Comparison of ENCODE assay signal across 14 mouse cellular contexts in the genomic region with DNA sequence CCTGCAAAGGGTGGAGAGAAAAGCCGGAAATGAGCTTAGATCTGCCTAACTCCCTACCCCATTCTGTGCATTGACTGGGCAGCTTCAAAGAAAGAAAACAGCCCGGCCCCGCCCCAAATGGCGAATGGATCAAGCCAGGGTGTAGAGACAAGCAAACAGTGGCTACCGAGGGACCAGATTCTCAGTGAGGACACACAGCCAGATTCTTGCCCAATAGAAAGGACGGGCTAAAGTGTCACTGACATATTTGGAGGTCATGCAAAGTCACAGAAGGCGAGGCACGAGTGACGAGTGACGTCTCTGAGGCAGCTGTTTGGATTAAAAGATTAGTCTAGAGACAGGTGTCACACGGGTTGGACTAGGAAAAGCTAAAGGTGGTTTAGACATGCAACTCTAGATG. TPM values are rescaled to one million over a fixed set of nuclear protein-coding genes. Genes with fewer than 3 reads are reported as not detected.
DNase-seq lines count a peak whose midpoint lies in the region; ATAC-seq lines count a peak whose summit lies in the region.
"Had no signal": no experiment of that assay in that cellular context is flagged by ENCODE, and none has a peak within 500 bp of the region (broad histone marks: within the 10 kb centered on the region; RNA-seq: fewer than 3 reads in every experiment).

No protein-coding gene starts in this region.

- DNase-seq in heart, embryonic 10.5 days (ENCODE audit: low spot score), result no peak
- DNase-seq in heart, postnatal 36 days, result no peak
- DNase-seq in R1 (ENCODE audit: low read depth, low spot score), result peak; percentile 31
- DNase-seq in cerebellum, adult 18-20 months, result no peak
- no peak for DNase-seq in MN1 (ENCODE audit: low spot score)
- DNase-seq: cerebellum, adult 9-11 months; kidney, postnatal 14 days had no signal

- no peak overlapping the region for H3K9ac ChIP-seq in embryonic facial prominence, embryonic 15.5 days
- H3K9ac ChIP-seq in lung, embryonic 15.5 days, result no peak overlapping the region
- H3K9ac ChIP-seq: heart, embryonic 13.5 days; neural tube, embryonic 15.5 days had no signal

- peak; percentile 51 for ATAC-seq in embryonic facial prominence, embryonic 15.5 days (ENCODE audit: insufficient number of reproducible peaks, low FRiP score, low TSS enrichment, low read depth)
- ATAC-seq in lung, embryonic 15.5 days (ENCODE audit: borderline replicate concordance, extremely low read depth, low FRiP score, low TSS enrichment), result peak; percentile 25; the same call in 1 of the 2 replicates
- ATAC-seq in megakaryocyte progenitor cell, adult 5-6 weeks (replicated peaks; ENCODE audit: poor library complexity), result no peak
- ATAC-seq: midbrain, embryonic 16.5 days; Patski had no signal

- 61% methylated on average over 11 of the region's 11 CpGs for WGBS in heart, embryonic 10.5 days
- 65% methylated on average over 11 of the region's 11 CpGs for WGBS in embryonic facial prominence, embryonic 15.5 days
- WGBS in lung, embryonic 15.5 days, result 37% methylated on average over 11 of the region's 11 CpGs

- H3K4me1 ChIP-seq in heart, embryonic 10.5 days, result peaks cover 24% of the 10 kb centered on the region
- H3K4me1 ChIP-seq in embryonic facial prominence, embryonic 15.5 days, result peaks cover 10% of the 10 kb centered on the region
- H3K4me1 ChIP-seq in lung, embryonic 15.5 days, result peaks cover 11% of the 10 kb centered on the region

- no peaks in the 10 kb centered on the region for H3K9me3 ChIP-seq in heart, embryonic 10.5 days
- H3K9me3 ChIP-seq in embryonic facial prominence, embryonic 15.5 days (replicated peaks), result no peaks in the 10 kb centered on the region
- no peaks in the 10 kb centered on the region for H3K9me3 ChIP-seq in lung, embryonic 15.5 days
- H3K9me3 ChIP-seq: heart, embryonic 13.5 days; neural tube, embryonic 15.5 days had no signal

- intact Hi-C loops in heart, postnatal 36 days (cut with DNase I), result loop anchor here (5.0 kb wide), 1 partner anchor 42 kb away; no protein-coding TSS in a partner anchor

- H3K4me3 ChIP-seq in heart, embryonic 10.5 days, result peak overlapping the region; percentile 5; the same call in 1 of the 2 replicates
- H3K4me3 ChIP-seq in embryonic facial prominence, embryonic 15.5 days (replicated peaks), result no peak overlapping the region
- H3K4me3 ChIP-seq in lung, embryonic 15.5 days, result no peak overlapping the region
- H3K4me3 ChIP-seq: heart, embryonic 13.5 days; neural tube, embryonic 15.5 days had no signal

- peak overlapping the region; percentile 64; the same call in 1 of the 2 replicates for H3K27ac ChIP-seq in heart, embryonic 10.5 days
- peak overlapping the region; percentile 65; the same call in 1 of the 2 replicates for H3K27ac ChIP-seq in embryonic facial prominence, embryonic 15.5 days (replicated peaks)
- no peak overlapping the region for H3K27ac ChIP-seq in lung, embryonic 15.5 days
- H3K27ac ChIP-seq: heart, embryonic 13.5 days; neural tube, embryonic 15.5 days had no signal

- no peaks in the 10 kb centered on the region for H3K36me3 ChIP-seq in heart, embryonic 10.5 days
- no peaks in the 10 kb centered on the region for H3K36me3 ChIP-seq in embryonic facial prominence, embryonic 15.5 days
- H3K36me3 ChIP-seq in lung, embryonic 15.5 days, result no peaks in the 10 kb centered on the region
- H3K36me3 ChIP-seq: heart, embryonic 13.5 days; neural tube, embryonic 15.5 days had no signal

- H3K4me2 ChIP-seq in embryonic facial prominence, embryonic 15.5 days (replicated peaks), result no peak overlapping the region
- H3K4me2 ChIP-seq in lung, embryonic 15.5 days, result no peak overlapping the region
- H3K4me2 ChIP-seq: heart, embryonic 13.5 days; neural tube, embryonic 15.5 days had no signal

- H3K27me3 ChIP-seq in heart, embryonic 10.5 days (ENCODE audit: insufficient read depth, poor library complexity, severe bottlenecking), result no peaks in the 10 kb centered on the region
- no peaks in the 10 kb centered on the region for H3K27me3 ChIP-seq in embryonic facial prominence, embryonic 15.5 days
- no peaks in the 10 kb centered on the region for H3K27me3 ChIP-seq in lung, embryonic 15.5 days
- H3K27me3 ChIP-seq: heart, embryonic 13.5 days; neural tube, embryonic 15.5 days; Patski had no signal

RNA-seq across cellular contexts. Expression of gene Ptcd2, which starts 40.1 kb away (rescaled TPM):
- 57.9 and 60.2 TPM in 2 replicates for polyA plus RNA-seq in heart, embryonic 10.5 days (2016; fragmentation: Nextera tagmentation; extraction: Ambion mirVana)
- 10 to 100 TPM; 47.0 to 49.2 TPM for total RNA-seq in heart, postnatal 36 days (2021)
- 38.5 and 41.4 TPM in 2 replicates for polyA plus RNA-seq in embryonic facial prominence, embryonic 15.5 days (2015; fragmentation: Nextera tagmentation; extraction: Ambion mirVana)
- 45.3 and 45.4 TPM in 2 replicates for polyA plus RNA-seq in lung, embryonic 15.5 days (2015; fragmentation: Nextera tagmentation; extraction: Ambion mirVana)
- total RNA-seq in megakaryocyte progenitor cell, adult 5-6 weeks (2015), result 43.6 and 48.4 TPM in 2 replicates
- 64.4 and 73.5 TPM in 2 replicates for total RNA-seq in megakaryocyte progenitor cell, adult 5-6 weeks (2017)

RNA-seq across cellular contexts. Expression of gene Mrps27, which starts 40.2 kb away (rescaled TPM):
- polyA plus RNA-seq in heart, embryonic 10.5 days (2016; fragmentation: Nextera tagmentation; extraction: Ambion mirVana), result 93.6 and 96.0 TPM in 2 replicates
- 10 to 100 TPM; 48.2 to 48.8 TPM for total RNA-seq in heart, postnatal 36 days (2021)
- polyA plus RNA-seq in embryonic facial prominence, embryonic 15.5 days (2015; fragmentation: Nextera tagmentation; extraction: Ambion mirVana), result 51.2 and 52.2 TPM in 2 replicates
- polyA plus RNA-seq in lung, embryonic 15.5 days (2015; fragmentation: Nextera tagmentation; extraction: Ambion mirVana), result 62.2 and 62.3 TPM in 2 replicates
- total RNA-seq in megakaryocyte progenitor cell, adult 5-6 weeks (2015), result 20.1 and 22.1 TPM in 2 replicates
- 28.6 and 30.7 TPM in 2 replicates for total RNA-seq in megakaryocyte progenitor cell, adult 5-6 weeks (2017)
